Mouse (Mus musculus): Measurements from ENCODE around the gene Atg101.
A peak's percentile ranks its signal among the peaks of the same experiment; 100 is the strongest.

Atg101 gene

GRCm38 (mm10) chr15:101336474-101337174 is 52.6 kb downstream of the Atg101 start:
- DNase-seq (ENCODE audit: low spot score): no peak

DNA sequence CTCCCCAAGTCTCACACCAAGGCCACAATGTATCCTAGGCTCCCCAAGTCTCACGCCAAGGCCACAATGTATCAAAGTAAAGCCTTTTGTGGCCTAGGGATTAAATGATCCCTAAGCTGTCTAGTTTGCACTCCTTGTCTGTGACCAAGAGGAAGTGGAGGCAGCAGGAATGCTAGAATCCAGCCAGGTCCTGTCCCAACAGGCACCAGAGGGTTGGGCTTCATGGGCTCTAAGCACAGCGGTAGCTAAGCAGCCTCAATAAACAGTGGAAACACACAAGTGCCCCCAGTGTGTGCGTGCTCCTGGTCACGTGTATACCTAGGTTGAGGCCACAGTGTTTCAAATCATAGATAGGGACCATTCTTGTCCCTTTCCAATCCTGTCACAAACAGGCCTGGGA is 54.3 kb downstream of the Atg101 start:
- no peak for DNase-seq (ENCODE audit: low spot score)

- peak; percentile 84 for DNase-seq (ENCODE audit: low spot score)
These were observed 55.5 kb downstream of the Atg101 start for GRCm38 (mm10) chr15:101339537-101339936.

Measured in ovary, postnatal 36 days (tissue).